Mouse (Mus musculus) megakaryocyte progenitor cell, adult 5-6 weeks (primary cell): ENCODE data around the gene Zswim8. TPM values are rescaled to one million over a fixed set of nuclear protein-coding genes. Genes with fewer than 3 reads are reported as not detected.
"Not testable (repeated sequence)": the region's sequence is repeated elsewhere in the genome, so short reads cannot be mapped to it uniquely, and the experiment has no call there.

ENCODE experiments used
- ATAC-seq: replicated peaks from 2 replicates; pipeline ENCODE4 v1.8.0; 2016; ENCODE audit warnings: mild to moderate bottlenecking, moderate TSS enrichment, inconsistent platforms; ENCODE audit not compliant: poor library complexity
- total RNA-seq, 2 experiments: library from RNA; stranded (forward) in 1 of 2; stranded (reverse) in 1 of 2; fragments of 157-497, 149-512 nt in 1 of 2; fragments of 200-1000 nt in 1 of 2; gene quantifications; 2 replicates each; pipeline versions ENCODE4 v1.2.3 to v1.2.4; 2015 to 2017

The Zswim8 gene
- total RNA-seq, 2 experiments from 2014 or later = 19.1 to 19.5 TPM

DNA sequence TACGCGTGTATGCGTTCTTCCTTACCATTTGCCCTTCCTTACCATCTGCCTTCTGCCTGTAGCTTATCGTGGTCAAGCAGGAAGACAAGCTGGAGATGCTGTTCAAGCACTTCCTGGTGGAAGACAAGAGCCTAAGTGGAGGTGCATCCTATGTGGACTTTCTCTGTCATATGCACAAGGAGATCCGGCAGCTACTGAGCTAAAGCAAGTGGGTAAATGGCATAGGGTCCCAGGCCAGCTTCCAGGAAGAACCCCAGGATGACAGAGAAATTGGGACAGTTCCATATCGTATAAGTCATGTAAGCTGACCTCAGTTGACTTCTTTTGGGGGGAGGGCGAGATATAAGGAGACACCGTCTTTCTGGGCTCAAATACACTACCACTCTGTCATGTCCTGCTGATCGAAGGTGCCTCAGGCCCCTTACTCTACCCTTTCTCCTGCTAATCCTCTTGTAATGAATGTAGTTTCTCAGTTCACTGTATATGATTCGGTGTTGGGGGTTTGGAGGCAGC is 13.7 kb upstream of the Zswim8 start:
- ATAC-seq = no peak

DNA sequence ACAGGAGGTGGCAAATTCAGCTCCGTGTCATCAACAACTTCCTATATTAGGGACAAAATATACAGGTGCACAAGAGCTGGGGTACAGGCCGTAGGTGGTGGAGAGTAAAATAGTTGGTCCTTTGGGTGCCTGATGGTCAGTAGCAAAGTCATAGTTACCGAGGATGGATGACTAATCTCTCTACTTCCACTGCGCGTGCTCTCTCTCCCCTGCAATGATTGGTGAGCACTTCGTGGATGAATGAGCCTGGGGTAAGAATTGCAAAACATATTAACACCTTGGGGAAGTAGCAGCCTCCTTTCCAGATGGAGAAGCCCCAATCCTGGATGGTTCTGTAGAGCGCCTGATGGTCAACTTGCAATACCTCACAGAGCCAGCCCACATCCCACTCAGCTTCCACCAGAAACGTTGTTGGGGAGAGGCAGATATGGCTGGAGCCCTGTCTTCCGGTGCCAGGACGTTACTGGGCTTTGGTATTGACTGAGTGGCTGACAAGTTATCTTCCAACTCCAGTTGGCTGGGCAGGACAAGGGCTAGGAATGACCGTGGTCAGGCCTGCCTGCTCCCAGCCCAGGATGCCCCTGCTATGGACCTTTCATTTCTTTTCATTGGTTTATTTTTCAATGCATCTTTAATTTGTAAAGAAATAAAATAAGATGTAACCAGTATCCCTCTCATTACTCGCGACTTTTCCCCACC is 13.0 kb upstream of the Zswim8 start:
- 0 out of 2 replicates have a peak, but pooled peaks have one; percentile 1 for ATAC-seq

DNA sequence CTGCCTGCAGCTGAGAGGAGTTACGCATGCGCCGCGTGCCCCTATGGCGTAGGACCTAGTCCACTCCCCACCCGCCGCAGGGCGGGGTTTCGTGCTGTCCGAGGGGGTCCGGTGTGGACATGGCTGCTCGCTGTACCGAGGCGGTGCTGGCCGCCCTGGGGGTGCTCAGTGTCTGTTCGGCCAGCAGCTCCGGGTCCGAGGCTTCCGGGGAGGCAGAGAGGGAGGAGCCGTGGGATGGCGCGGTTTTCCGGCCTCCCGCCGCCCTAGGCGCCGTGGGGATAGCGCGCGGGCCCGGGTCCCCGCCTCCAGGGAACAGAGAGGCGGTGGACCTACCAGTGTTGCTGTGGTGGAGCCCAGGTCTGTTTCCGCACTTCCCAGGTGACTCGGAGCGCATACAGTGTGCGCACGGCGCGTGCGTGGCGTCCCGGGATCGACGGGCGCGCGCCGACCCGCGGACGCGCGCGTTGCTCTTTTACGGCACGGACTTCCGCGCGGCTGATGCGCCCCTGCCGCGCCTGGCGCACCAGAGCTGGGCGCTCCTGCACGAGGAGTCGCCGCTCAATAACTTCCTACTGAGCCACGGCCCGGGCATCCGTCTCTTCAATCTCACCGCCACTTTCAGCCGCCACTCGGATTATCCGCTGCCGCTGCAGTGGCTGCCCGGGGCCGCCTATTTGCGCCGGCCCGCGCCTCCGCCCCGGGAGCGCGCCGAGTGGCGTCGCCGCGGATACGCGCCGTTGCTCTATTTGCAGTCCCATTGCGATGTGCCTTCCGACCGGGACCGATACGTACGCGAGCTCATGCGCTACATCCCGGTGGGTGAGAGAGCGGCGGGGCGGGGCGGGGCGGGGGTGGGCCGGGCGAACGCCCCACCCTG is 12.2 kb upstream of the Zswim8 start, which contains the start of gene Fut11:
TSS of gene Fut11 (plus strand) at position 85 of the 877 bp plus-strand sequence.
- ATAC-seq = peak; percentile 63

DNA sequence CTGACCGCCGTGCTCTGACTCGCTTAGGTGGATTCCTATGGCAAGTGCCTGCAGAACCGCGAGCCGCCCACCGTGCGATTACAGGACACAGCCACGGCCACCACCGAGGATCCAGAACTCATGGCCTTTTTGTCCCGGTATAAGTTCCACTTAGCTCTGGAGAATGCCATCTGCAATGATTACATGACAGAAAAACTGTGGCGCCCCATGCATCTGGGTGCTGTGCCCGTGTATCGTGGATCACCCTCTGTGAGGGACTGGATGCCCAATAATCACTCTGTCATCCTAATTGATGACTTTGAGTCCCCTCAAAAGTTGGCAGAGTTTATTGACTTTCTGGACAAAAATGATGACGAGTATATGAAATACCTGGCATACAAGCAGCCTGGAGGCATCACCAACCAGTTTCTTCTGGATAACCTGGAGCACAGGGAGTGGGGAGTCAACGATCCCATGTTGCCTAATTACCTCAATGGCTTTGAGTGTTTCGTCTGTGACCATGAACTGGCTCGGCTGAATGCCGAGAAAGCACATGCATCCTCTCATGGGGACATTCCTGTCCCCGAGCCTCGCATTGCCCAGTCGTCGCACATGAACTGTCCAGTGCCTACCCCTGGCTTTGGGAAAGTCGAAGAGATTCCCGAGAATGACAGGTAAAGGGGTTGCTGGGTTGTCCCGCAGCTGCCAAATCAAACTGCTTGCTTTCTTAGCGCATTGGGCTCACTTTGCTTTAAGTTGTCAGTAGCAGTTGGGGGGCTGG is 11.4 kb upstream of the Zswim8 start:
- no peak for ATAC-seq

DNA sequence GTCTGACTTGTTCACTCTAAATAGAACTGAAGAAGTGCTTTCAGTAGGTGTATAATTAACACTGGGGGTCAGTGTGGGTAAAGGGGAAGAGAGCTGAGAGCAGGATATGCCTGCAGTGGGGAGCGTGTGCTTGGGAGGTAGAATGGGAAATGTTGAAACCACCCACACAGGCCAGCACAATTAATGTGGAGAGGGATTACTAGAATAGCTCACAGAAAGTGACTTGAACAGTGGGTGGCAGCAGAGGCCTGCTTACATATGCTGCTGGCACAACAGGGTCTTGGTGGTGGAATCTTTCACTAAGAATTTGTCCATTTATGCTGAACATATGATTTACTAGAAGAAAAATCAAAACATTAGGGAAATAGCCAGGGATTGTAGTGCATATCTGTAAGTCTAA is 10.4 kb upstream of the Zswim8 start:
- ATAC-seq = peak; percentile 68

DNA sequence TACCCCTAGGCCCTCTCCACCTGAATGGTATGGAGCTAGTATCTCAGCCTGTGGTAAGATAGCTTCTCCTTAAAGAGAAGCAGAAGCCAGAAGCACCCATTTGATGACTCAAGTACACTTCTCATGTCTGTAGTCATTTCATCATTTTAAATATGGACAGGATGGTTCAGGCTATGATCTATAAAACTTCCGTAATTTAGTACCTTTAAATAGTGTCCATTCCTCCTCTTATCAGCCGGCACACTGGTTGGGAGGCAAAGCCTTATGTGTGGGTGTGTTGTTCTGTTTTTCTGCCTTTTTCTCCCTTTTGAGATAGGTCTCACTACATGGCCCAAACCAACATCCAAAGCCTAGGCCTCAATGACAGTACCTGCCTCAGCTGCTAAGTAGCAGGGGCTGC is 8.8 kb upstream of the Zswim8 start:
- no peak for ATAC-seq

DNA sequence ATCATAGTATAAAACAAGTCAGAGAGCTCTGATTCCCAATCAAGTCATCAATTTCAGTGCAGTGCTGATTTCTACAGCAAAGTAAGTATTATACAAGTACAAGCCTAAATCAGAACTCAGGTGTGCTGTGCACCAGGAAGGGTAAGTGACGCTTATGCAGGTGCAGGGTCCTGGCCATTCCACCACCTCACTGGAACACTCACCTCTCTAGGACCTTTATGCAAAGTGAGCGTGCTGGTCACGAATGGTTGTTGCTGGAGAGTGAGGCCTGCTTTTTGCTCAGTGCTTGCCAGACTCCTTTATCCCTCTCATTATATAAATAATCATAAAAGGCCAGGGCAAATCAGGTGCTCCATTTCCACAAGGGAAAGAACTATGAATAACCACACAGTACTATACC is 7.0 kb upstream of the Zswim8 start:
- no peak for ATAC-seq

DNA sequence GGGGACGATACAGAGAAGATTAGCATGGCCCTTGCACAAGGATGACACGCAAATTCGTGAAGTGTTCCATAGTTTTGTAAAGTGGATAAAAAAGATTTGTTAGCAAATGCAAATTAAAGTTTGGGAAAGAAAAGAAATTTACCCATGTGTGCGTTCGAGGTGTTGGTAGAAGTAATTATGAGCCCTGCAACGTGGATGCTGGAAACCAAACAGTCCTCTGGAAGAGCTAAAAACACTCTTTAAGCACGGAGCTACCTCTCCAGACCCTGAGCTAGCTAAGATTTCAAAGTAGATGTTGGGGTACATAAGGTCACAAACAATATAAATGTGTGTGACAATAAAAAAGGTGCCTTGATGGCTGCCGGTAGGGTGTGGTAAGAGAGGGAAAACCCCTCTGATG is 5.8 kb upstream of the Zswim8 start:
- ATAC-seq = no peak

DNA sequence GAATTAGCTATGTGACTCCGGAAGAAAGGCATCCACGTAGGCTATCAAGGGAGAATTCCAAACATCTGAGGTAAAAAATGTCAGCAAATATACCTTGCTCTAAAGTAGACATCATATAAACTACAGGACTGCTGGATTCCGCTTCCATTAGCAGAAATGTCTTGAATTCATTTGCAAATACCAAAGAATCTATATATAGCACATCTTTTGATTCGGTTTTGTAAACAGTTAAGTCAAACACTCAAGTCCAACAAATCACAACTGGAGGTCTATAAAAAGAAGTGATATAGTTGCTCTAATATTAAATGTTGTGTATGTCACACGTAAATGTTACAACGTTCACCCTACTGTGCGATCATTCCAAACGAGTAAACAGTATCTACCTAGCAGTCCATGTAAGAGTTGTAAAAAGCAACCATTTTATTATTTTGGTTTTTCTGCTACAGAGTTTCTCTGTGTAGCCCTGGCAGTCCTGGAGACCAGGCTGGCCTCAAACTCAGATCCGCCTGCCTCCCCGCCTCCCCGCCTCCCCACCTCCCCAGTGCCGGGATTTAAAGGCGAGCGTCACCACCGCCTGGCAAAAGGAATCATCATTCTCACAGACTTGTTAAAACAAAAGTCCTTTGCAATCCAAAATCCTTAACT is 5.1 kb upstream of the Zswim8 start:
- ATAC-seq = no peak; the same call in 1 of the 2 replicates

DNA sequence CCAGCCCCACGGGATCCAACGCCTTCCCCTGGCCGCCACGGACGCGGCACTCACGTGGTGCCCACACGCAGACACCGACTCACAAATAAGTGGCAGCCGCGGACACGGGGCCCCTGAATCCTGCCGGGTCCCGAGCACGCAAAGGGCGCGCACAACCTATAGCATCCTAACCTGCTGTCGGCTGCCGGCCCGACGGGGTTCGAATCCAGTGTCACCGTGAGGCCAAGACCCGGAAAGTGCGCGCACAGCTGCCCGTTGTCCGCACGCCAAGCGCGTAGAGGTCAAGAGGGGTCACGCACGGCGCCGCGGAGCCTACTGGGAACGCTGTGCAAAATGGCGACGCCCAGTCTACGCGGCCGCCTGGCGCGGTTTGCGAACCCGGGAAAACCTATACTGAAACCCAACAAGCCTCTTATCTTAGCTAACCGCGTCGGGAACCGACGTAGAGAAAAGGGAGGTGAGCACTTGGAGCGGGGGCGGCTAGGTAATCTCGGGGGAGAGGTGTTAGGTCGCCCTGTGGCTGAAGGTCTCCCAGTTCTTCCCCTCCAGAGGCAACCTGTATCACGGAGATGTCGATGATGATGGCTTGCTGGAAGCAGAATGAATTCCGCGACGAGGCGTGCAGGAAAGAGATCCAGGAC is 4.5 kb upstream of the Zswim8 start, which contains the start of gene Chchd1:
TSS of gene Chchd1 (plus strand) at position 266 of the 641 bp plus-strand sequence.
- ATAC-seq = peak; percentile 84

DNA sequence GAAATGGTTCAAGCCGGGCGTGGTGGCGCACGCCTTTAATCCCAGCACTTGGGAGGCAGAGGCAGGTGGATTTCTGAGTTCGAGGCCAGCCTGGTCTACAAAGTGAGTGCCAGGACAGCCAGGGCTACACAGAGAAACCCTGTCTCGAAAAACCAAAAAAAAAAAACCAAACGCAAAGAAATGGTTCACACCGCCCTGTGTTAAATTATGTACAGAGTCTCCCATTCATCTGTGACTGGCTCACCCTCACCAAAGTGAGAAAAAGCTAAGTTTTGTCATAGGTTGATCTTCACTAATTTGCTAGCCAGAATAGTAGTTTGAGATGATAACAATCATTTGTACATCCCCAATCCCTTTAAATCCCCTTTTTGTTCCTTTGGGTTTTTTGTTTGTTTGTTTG is 3.9 kb upstream of the Zswim8 start:
- ATAC-seq = not testable (repeated sequence)

DNA sequence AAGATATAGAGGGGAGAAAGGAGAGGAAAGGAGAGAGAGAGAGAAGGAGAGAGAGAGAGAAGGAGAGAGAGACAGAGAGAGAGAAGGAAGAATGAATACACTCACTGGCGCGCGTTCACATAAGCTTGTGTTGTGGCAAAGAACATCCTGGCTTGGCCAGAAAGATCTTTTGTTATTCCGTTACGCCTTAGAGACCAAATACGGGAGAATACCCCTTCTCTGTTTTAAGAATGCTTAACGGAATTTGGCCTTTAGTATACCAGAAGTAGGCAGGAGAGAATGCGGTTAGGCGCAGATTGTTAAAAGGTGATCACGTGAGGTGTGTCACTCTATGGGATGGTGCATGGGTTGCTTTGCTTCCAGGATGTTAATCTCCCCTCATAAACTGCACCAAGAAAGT is 887 bp downstream of the Zswim8 start:
- ATAC-seq = no peak

DNA sequence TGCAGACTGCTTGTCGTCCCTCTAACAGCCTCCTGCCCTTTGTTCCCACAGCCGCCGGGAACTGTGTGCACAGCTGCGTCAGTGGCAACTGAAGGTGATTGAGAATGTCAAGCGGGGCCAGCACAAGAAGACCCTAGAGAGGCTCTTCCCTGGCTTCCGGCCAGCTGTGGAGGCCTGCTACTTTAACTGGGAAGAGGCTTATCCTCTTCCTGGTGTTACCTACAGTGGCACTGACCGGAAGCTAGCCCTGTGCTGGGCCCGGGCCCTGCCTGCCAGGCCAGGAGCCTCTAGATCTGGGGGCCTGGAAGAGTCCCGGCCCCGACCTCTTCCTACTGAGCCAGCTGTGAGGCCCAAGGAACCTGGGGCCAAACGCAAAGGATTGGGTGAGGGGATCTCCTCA is 6.5 kb downstream of the Zswim8 start:
- no peak for ATAC-seq

DNA sequence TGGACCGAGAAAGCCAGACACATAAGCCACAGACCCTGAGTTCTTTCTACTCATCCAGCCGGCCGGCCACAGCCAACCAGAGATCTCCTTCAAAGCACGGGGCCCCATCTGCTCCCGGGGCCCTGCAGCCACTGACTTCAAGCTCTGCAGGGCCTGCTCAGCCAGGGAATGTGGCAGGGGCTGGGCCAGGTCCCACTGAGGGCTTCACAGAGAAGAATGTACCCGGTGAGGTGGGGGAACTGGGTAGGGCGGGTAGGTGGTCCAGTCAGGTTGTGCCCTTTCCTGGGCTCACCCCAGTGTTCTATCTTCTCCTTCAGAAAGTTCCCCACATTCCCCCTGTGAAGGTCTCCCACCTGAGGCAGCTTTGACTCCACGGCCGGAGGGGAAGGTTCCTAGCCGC is 11.1 kb downstream of the Zswim8 start:
- ATAC-seq = no peak

DNA sequence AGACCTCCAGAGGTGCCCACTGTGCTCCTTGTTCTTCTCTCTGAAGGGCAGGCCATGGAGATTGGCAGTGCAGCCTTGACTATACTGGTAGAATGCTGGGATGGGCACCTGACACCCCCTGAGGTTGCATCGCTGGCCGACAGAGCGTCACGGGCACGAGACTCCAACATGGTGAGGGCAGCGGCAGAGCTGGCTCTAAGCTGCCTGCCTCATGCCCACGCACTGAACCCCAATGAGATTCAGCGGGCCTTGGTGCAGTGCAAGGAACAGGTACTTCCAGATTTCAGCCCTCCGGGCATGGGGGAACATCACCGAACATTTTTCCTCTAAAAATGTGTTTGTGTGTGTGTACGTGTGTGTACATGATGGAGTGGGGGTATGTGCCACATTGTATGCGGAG is 12.4 kb downstream of the Zswim8 start:
- no peak for ATAC-seq

DNA sequence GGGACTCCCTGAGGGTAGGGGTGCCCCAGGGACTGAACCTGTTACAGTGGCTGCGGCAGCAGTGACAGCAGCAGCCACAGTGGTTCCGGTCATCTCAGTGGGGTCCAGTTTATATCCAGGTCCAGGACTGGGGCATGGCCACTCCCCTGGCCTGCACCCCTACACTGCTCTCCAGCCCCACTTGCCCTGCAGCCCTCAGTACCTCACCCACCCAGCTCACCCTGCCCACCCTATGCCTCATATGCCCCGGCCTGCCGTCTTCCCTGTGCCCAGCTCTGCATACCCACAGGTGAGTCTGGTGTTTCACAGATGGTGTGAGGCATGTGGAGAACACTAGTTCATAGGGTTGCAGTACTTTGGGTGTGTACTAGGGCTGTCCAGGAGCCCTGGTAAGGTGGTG is 14.0 kb downstream of the Zswim8 start:
- no peak for ATAC-seq

DNA sequence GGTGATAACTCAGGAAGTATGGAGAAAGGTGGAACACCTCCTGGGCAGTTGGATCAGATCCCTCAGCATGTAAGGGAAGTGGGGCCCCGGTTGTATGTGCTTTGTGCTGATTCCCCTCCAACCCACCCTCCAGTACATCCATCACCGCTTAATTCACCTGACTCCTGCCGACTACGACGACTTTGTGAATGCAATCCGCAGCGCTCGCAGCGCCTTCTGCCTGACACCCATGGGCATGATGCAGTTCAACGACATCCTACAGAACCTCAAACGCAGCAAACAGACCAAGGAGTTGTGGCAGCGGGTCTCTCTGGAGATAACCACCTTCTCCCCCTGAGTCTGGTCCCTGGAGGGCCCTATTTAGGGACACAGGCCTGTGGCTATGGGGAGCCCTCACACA is 15.7 kb downstream of the Zswim8 start:
- no peak for ATAC-seq

DNA sequence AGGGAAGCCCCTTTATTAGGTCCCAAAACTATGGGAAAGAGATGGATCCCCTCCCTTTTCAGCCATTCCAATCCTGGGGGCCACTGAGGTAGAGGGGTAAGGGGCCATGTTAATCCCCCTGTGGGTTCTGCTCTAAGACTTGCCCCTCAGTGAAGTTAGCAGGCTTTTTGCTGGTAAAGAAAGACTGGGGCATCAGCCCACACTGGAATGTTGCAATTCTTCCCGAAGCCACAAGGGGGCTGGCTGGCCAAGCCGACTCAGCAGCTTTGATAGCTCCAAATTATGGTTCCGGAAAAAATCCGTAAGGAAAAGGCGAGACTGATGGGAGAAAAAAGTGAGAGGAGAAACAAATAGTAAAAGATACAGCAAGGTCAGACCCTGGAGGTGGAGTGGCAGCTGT is 16.7 kb downstream of the Zswim8 start:
- ATAC-seq = peak; percentile 71

DNA sequence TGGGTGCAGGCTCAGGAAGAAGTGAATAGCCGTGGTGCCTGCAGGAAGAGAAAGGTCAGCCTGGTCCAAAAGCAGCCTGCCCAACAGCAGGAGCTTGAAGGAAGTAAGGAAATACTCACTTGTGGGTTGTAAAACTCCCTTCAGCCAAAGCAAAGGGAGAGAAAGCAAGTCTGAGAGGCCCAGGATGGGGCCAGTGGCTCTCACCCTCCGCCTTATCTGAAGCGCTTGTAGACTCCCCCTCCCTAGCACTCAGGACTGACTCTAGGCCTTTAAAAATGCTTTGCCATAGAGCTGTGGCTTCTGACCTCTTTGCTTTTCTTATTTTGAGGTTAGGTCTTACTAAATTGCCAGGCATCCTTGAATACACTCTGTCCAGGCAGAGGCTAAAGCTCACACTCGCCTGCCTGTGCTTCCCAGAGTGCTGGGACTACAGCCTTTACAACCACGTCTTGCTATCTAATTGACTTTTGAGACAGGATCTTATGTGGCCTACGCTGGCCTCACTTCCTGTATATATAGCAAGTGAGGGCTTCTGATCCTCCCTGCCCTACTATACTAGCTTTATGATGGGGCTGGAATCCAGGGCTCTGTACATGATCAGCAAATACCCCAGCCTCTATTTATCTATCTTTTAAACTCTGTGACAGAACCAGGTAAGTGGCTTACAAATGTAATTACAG is 18.4 kb downstream of the Zswim8 start:
- no peak for ATAC-seq

DNA sequence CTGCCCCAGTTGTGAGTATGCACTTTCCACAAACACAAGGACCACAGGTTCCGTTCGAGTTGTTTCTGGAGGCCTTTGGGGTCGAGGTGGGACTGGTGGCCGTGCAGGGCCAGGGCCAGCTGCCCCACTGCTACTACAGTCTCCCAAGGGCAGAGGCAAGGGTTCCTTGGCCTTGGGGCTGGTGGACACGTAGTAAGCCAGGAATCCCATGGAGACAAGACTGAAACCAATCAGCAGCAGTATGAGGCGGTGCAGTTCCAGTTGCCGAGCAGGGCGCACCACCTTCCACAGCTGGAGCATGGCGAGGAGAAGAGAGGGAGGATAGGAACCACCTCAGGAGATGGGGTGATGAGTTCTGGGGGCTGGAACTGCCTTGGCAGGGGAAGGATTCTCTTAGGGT is 22.5 kb downstream of the Zswim8 start:
- no peak for ATAC-seq
